Mouse (Mus musculus) B cell, adult 2 months (primary cell): Measurements from ENCODE around the gene Itpr2.

Source experiments
- DNase-seq, 2 experiments: peaks; one replicate each; pipeline ENCODE4 v3.0.0; 2022

The Itpr2 gene

DNA sequence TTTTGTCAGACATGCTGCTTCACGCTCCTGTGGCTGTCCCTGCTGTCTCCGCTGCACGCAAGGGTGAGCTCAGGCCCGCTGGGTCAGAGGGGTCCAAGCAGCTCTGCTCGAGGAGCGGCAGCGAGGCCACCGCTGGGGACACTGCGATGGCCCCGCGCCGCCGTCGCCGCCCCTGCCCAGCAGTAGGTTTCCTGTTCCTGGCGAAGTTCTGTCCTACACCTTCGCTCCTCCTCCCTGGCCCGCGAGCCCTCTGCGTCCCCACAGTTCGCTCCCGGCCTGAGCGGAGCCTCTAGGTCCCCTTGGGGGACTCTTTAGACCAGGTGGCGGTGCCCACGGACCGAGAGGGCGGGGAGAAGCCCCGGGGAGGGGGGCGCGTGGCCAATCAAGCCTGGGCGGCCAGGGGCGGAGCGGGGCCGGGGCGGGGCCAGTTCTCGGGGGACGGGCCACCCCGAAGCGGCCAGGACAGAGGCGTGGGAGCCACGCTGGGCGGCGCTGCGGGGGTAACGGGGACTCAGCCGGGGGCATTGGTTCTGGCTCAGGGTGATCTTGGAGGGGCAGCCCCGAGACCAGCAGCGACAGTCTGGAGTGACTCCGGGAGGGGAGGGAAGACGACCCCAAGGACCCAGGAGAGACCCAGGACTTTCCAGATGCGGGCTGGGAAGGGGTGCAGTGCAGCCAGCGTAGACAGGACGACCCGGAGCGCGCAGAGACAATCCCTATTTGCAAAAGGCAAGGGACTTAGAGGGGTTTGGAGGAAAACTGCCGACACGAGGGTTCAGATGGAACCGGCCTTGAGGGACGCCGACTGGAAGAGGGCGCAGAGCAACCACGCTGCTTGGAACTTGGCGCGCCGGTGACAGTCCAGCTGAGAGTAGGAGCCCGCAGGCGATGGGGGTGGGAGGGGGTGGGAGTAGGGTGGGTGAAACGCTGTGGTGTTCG, at the start of gene Itpr2:
Gene Itpr2, minus strand, starts transcription at position 358 of the 939 bp plus-strand sequence.
- peak; percentile 84 to 85 for DNase-seq

DNA sequence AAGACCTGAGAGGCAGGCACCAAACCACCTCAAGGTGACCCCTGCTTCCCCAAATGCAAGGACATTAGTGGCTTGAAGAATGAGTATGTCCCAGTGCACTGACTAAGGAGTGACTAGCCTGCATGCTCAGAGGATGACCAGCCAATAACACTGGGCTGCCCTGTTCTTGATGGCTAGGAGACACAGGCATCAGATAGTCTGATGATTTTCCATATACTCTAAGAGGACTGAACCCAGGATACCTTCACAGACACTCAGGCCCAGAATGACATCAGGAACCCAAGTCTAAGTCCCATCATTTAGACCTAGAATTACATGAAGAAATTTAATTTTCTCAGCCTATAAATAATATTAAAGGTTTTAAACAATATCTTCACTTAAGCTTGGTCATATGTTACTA, 49.3 kb upstream of the Itpr2 start:
- no peak for DNase-seq

DNA sequence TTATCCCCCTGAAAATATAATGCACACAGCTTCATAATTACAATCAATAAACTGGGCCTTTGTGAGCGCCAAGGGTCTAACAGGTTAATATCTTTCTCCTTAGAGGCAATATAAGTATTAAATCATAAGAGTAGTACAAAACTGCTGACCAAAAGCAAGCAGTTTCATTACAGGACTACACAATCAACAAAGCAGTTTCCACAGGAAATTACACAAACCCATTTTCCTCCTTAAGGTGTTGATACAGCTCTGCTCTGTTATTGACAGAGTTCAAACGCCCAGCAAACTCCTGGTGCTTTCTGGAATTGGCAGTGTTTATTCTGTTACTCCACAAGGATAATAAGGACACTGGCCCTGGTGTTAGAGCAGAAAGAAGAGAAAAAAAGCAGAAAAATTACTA, 48.4 kb upstream of the Itpr2 start:
- no peak for DNase-seq

DNA sequence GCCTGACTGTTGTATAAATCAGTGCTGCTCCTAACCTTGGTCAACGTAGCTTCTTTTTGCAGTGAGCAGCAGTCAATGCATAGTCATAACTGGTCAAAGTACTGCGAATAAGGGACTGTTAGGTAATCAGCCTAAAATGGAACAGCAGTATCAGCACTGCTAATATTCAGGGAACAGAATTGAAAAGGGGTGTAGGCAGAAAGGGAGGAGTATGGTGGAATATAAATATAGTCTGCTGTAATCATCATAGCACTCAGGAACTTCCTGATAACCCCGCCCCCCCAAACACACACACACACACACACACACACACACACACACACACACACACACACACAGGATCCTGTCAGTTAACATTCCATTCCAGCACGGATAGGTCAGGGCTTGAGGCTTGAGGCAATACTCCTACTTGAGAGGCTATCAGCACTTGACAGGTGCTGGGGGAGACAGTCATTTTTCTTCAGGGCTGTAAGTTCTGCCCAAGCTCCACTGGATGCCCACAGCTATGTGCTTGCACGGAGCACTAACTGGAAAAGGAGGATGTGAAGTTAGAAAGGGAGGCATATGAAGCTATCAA, 43.4 kb upstream of the Itpr2 start:
- DNase-seq, result no peak

DNA sequence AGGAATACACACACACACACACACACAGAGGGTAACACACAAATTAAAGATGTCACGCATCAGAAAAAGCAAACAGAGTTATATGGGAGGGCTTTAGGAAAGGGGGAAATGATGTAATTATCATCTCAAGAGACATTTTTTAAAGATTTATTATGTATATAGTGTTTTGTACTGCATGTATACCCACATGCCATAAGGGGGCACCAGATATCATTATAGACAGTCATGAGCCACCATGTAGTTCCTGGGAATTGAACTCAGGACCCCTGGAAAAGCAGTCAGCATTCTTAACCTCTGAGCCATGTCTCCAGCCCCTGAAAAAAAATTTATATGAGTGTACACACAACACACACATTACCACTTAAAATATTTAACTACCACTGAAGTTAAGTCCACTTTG, 42.6 kb upstream of the Itpr2 start:
- no peak for DNase-seq

DNA sequence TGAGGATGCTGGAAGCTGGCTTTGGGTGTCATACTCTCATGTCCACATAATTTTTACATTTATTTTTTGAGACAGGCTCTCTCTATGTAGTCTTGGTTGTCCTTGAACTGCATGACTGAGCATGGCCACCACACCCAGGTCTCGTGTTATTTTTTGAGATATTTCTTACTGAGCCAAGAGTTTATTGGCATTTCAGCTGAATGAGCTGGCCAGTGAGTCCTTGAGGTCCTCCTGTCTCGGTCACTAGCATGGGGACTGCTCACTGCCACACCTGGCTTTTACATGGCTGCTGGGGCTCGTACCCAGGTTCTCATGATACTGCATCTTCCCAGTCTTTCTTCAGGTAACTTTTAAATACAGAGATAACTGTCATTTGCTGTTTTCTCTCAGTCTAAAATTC, 38.4 kb upstream of the Itpr2 start:
- peak in 1 of 2 experiments; percentile 7 for DNase-seq

DNA sequence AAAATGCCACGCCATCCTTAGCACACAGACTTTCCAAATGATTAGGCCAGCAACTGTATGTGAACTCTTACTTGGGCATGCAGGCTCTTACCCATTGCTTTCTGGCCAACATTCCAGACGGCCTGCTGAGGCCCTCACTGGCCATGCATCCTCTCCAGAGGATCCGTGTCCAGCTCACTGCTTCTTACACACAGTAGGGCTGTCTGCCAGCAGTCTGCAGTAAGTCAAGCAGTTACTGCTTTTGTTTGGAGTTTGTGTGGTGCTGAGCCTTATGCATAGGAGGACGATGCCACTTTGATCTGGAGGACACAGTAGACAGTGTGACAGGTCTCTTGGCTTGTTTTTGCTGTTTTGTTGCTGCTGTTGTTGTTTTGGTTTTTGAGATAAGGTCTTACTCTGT, 36.6 kb upstream of the Itpr2 start:
- no peak for DNase-seq

DNA sequence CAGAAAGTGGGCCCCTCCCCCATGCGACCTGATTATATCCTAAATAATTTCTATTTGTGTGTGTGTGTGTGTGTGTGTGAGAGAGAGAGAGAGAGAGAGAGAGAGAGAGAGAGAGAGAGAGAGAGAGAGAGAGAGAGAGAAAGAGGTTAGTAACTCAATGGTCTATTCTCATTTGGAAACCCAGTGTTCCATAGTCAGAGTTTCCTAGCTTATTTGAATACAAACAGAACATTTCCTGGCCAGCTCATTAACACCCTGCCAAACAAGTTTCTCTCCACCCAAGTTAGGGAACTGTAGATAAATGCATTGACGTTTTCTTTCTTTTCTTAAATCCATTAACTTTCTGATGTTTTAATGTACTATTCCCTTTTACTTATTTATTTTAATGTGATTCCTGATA, 36.0 kb upstream of the Itpr2 start:
- no peak for DNase-seq

DNA sequence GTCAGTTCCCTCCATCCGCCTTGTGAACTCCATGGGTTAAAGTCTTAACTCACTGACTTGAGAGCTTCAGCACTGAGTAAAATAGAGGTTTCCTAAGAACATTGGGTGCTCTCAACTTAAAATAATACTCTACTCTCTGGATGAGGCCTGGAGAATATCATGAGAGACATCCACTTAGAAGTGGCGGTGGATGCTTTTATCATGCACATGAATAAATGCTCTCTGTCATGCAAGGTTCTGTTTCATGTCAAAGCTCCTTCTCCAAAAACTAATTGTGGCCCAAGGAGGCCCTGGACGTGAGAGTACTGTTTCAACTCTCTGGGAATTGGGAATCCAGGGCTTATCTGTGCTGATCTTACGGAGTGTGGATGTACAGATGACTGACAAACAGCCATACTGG, 35.1 kb upstream of the Itpr2 start:
- DNase-seq, result no peak

DNA sequence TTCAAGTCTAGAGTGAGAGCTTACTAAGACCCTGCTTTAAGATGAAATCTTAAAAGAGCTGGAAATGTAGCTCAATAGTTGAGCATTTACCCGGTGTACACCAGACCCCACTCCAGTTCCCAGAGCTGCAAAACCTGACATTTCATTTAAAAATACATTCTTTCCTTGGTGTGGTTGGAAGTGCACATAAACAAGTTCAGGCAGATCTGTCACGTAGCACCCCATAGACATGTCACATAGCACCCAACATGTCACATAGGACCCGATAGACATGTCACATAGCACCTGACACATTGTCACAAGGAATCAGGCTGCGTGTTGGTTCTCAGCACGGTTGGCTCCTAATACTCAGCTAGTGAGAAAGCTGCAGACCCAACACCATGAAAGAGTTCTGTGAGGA, 33.5 kb upstream of the Itpr2 start:
- DNase-seq, result no peak

DNA sequence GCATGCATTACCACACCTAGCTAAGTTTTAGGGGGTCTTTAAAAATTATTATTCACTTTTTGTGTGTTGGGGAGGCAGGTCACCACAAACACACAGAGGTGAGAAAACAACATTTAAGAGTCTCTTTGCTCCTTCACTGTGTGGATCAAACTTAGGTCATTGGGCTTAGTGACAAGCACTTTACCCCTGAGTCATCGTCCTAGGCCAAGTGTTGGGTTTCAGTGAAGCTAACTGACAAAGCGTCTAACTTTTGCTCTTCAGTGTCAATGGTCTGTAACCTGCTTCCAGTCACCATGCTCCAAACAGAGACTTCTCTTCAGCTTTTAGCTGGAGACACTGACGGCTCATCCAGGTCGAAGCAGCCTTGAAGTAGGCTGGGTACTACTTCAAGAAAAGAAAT, 31.1 kb upstream of the Itpr2 start:
- DNase-seq, result no peak

DNA sequence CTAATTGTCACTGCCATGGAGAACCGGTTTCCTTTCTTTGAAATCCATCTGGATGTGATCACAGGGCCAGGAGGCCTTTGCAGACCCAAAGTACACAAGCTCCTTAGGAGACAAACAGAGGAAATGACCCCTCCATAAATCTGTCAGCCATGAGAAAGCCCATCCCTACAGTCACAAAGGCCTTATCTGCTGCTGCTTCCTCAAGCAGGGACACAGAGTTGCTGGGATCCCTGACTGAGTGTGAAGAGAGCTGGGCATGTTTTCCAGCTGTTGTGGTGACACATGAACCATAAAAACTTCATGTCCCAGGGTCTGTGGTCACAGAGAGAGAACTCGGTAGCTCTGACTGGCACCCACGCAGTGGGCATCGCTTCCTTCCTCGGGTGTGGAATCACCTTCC, 28.7 kb upstream of the Itpr2 start:
- no peak for DNase-seq

DNA sequence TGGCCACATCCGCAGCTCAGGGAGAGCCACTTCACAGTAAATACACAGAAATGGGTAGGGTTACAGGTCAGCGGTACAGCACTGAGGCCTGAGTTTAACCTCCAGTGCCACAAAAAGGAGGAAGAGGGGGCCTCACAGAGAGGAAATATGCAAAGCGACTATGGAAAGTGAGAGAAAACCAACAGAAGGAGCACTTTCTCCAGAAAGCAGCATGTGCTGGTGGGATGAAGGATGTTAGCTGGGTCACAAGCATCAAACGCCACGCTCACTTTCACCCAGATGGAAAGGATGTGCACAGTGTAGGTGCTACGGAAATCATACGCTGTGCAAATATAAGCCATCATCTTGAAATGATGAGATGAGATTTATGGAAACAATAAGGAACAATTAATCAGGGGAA, 28.3 kb upstream of the Itpr2 start:
- DNase-seq, result no peak

DNA sequence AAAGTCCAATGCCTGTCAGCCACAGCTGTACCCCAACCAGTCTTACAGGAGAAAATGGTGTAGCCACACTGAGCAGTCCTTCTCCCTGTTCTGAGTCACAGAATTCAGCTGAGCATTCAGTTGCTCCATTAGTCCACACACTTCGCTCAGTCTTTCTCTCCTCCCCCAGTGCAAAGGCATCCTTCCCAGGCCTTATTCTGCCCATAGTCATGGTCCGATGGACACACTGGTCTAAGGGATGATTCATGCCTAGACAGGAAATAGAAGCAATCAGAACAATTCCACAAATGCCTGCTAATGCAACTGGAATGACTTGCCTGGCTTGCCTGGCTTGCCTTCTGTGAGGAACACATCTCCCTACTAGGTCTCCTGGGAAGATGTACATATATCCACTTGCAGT, 25.5 kb upstream of the Itpr2 start:
- no peak for DNase-seq

DNA sequence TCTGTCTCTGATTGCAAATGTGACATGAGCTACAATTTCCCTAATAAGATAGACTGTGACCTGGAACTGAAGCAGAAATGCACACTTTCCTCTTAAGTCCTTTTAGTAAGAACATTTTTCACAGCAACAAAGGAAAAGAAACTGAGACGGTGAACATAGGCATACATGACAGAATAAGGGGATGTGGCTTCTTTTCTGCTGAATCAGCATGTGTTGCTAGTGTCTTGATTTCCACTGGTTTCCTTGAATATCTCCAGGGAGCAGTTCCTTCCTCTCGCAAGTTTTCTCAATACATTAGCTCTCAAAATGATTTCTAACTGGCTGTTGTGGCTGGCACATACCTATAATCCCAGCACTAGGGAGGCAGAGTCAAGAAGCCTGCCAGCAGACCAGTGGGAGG, 23.5 kb upstream of the Itpr2 start:
- no peak for DNase-seq

DNA sequence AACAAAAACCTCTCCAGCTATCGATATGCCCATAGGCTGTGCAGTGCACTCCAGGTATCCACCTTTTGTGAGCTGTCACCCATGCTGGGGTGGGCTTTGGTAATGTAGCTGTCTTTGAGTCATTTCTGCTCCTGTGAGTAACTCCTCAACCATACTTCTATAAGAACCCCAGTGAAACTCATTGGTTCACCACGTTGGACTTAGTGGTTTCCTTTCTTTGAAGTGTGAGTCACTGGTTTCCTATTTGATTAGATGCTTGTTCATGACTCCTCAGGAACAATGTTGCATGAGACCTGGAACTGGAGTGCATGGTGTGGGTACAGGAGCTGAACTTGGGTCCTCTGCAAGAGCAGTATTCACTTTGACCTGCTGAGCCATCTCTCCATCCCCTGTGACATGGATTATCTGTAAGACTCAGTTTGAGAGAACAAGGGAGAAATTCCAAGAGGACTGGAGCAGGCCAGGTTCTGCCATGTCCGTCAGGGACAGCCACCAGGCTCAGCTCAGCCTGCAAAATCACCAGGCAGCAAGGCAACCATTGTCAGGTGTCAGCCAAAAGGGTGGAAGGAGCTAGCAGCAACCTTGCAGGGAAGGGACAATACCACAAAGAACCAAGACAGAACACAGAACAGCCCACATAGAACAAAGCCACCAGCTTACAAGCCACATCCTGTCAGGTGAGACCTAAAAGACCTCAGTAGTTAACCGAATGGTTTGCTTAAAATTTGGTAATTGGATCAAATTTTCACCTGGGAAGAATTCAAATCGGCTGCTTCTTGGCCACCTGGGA, 19.6 kb upstream of the Itpr2 start:
- no peak for DNase-seq

DNA sequence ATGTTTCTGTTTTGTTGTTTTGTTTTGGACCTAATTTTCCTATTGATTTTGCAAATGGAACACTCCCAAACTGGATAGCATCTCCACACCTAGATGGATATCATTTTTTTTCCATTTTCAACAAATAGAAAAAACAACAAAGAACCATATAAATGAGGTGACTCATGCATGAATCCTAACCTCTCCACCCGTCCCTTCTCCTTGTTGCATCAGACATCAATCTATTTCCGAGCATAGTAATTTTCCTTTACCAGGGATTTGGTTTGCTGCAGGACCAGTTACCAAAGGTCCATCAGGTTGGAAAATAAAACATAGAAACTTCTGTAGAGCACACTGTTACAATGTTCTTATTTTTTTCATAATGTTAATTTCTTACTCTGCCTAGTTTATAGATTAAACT, 17.0 kb upstream of the Itpr2 start:
- no peak for DNase-seq

DNA sequence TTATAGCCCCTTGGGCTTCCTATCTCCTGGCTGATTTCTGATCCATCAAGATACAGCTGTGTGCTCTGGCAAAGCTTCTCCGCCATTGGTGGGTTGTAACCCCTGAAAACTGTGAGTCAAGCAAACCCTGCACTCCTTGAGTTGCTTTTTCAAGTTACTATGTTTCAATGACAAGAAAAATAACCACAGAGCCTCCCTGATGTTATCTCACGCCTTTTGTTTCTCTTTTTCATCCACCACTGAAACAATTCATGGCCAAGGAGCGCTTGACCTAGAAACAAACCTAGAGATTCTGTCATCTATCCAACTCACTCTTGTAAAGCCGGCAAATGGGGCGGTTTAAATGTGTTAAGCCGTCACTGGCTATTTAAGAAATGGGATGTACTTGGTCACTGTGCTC, 13.9 kb upstream of the Itpr2 start:
- no peak for DNase-seq

DNA sequence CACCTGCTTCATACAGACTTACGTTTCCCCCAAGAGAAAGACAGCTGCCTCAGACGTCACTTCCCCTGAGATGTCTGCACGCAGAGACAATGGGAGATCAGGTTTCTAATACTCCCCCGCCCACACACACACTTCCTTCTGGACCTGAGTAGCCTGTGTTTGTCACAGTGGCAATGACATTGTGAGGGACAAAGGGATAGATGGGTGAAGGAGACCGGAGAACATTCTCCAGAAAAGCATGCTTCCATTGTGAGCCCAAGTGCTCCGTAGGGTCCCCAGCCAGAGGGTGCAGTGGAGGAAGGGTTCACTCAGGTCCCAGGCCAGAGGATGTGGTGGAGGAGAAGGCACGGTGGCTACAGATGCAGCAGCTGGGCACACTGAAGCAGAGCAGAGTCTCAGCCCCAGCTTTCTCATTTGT, 12.5 kb upstream of the Itpr2 start:
- DNase-seq, result peak; percentile 71

DNA sequence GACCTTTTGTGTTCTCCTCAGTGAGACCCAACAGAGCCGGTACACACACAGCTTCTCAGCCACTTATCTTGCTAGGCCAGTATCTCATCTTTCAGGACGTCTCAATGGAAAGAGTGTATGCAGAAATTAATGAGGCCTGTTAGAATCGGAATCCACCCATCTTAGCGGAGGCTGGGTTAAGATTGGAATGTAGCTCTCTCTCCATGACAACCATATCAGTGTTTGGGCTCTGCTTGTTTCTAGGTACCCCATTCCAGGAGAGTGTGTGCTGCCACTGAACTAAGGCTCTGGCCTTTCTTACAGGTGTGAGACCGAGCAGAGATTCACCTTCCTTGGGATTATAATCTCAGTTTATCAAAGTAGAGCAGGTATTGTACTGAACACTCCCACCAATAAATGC, 11.9 kb upstream of the Itpr2 start:
- DNase-seq, result no peak

DNA sequence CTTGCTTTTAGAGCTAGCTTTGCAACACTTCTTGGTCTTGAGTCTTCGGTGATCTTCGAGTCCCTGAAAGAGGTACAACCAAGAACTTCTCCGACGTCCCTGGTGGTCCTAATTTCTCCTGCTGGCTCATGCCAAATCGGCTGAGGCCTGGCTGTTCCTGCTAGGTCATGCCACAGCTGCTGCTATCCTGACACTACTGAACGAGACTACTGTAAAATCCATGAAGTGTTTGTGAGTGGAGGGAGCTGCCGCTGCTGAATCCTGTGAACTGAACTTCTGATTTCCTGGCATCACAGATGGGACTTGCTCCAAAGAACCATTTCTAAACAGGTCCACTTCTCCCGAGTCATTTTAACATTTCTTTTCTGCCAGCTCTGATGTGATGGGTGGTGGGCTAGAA, 11.4 kb upstream of the Itpr2 start:
- no peak for DNase-seq

DNA sequence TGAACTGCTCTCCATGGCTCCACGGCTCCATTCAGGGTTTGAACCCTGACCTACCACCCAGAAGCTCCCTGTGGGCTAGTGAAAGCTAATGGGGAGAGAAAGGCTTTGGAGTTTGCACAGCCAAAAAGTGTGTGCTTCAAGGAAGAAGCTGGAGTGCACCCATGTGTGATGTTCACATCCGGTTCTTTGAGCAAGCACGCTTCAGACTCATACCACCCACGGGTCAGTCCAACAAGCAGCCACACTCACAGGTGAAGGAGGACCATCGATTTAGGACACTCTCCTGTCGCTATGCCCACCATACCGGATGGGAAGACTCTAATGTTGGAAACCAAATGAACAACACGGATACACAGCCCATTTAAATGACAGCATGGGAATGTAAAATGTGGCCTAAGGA, 9.5 kb upstream of the Itpr2 start:
- DNase-seq, result peak; percentile 45 to 49

DNA sequence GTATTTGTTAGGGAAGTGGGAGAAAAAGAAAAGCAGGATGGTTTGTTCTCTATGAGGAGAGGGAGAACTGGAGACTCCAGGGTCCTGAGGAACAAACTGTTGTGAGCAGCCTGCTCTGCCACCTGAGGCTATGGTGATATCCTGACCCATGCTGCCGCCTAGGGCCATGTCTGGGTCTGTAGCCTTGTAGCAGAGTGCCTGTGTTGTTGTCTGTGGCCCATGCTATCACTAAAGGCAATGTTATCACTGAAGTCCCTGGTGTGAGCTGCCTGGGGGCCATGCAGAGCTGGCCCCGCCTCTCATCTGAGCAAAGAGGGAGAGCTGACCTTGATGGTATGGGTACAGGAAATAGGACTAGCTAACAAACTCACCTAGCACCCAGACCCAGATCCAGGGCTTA, 7.9 kb upstream of the Itpr2 start:
- DNase-seq, result no peak

DNA sequence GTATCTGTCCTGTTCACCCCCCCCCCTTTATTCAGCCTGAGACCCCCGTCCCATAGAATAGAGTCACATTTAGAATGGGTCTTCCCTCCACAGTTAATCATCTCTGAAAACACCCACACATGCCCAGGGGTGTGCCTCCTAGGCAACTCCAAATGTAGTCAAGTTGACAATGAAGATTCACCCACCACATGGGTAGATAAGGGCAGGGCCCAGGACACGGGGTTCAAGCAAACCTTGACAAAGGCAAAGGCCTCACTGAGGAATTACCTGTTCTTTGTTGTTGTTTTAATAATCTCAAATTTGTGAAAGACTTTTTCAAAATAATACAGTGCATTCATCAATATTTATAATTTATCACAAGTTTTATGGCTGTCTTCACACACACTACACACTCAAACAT, 2.4 kb upstream of the Itpr2 start:
- DNase-seq, result no peak
